Mouse (Mus musculus): ENCODE data around the gene Rasef. TPM values are rescaled to one million over a fixed set of nuclear protein-coding genes. Genes with fewer than 3 reads are reported as not detected.

Gene Rasef
- total RNA-seq, 2 experiments from 2014 or later = 0.10 to 0.11 TPM

Other genes with a start within 250 kb of the Rasef start
- not detected for gene Gm11238, start 183.1 kb downstream of the Rasef start, total RNA-seq (2021)
- not detected for gene Gm11237, start 168.0 kb downstream of the Rasef start, total RNA-seq (2021)
- gene Gm11236, start 152.9 kb downstream of the Rasef start, total RNA-seq (2021) = not detected
- not detected for gene Gm11239, start 122.6 kb downstream of the Rasef start, total RNA-seq (2021)
- gene Gm428, start 107.5 kb downstream of the Rasef start, total RNA-seq (2021) = not detected
- not detected for gene Gm11758, start 85.3 kb upstream of the Rasef start, total RNA-seq (2021)
- gene Gm11757, start 100.1 kb upstream of the Rasef start, total RNA-seq (2021) = not detected
- not detected for gene Gm13871, start 115.0 kb upstream of the Rasef start, total RNA-seq (2021)
- gene Gm11756, start 129.8 kb upstream of the Rasef start, total RNA-seq (2021) = not detected
- 10 to 100 TPM; 32.2 to 34.9 TPM for gene 2310002L09Rik, start 159.9 kb upstream of the Rasef start, total RNA-seq (2021)
- 1 to 10 TPM in 1 of 2 experiments, under 1 TPM in 1; 0.86 to 2.4 TPM for gene Frmd3, start 222.4 kb upstream of the Rasef start, total RNA-seq (2021)

Measured in gastrocnemius, postnatal 14 days (tissue).